Mouse (Mus musculus) yolk sac, embryonic 10.5 days (tissue): Measurements from ENCODE around the gene Otub2.

Experiments used
- DNase-seq: peaks from one replicate; pipeline ENCODE4 v3.0.0-alpha.2; 2017; ENCODE audit warnings: low spot score

Gene Otub2

GRCm38 (mm10) chr12:103373530-103374236 is 14.8 kb upstream of the Otub2 start:
- no peak for DNase-seq

- DNase-seq: no peak
These were observed 12.4 kb upstream of the Otub2 start for GRCm38 (mm10) chr12:103376124-103376523.

GRCm38 (mm10) chr12:103376774-103377173 is 11.7 kb upstream of the Otub2 start:
- DNase-seq: no peak

GRCm38 (mm10) chr12:103380226-103380625 is 8.3 kb upstream of the Otub2 start:
- DNase-seq: no peak

GRCm38 (mm10) chr12:103389348-103389727 is 856 bp downstream of the Otub2 start:
- DNase-seq: no peak

GRCm38 (mm10) chr12:103389982-103390381 is 1.5 kb downstream of the Otub2 start:
- no peak for DNase-seq

GRCm38 (mm10) chr12:103391098-103391497 is 2.6 kb downstream of the Otub2 start:
- DNase-seq: no peak

GRCm38 (mm10) chr12:103393528-103393927 is 5.0 kb downstream of the Otub2 start:
- DNase-seq: peak; percentile 35

- no peak for DNase-seq
These were observed 7.2 kb downstream of the Otub2 start for GRCm38 (mm10) chr12:103395486-103396275.

- no peak for DNase-seq
These were observed 8.3 kb downstream of the Otub2 start for GRCm38 (mm10) chr12:103396751-103397150.

- DNase-seq: no peak
These were observed 15.6 kb downstream of the Otub2 start for GRCm38 (mm10) chr12:103404131-103404530.

GRCm38 (mm10) chr12:103407720-103408119 is 19.2 kb downstream of the Otub2 start, which contains the start of gene 9330161L09Rik:
Gene 9330161L09Rik (minus strand): TSS chr12:103407820.
- DNase-seq: no peak

- DNase-seq: no peak
These were observed 19.7 kb downstream of the Otub2 start for GRCm38 (mm10) chr12:103408144-103408543.

GRCm38 (mm10) chr12:103425016-103425728 is 36.7 kb downstream of the Otub2 start:
- DNase-seq: no peak

- peak; percentile 99 for DNase-seq
These were observed 37.4 kb downstream of the Otub2 start, which contains the start of gene Ddx24 for GRCm38 (mm10) chr12:103425729-103426470. Gene Ddx24 (minus strand): TSS chr12:103425830.

- DNase-seq: no peak
These were observed 38.2 kb downstream of the Otub2 start for GRCm38 (mm10) chr12:103426710-103427109.

- DNase-seq: no peak
These were observed 44.9 kb downstream of the Otub2 start for GRCm38 (mm10) chr12:103433430-103433829.

GRCm38 (mm10) chr12:103433986-103434731 is 45.7 kb downstream of the Otub2 start, which contains the start of gene Ifi27:
Gene Ifi27 (plus strand): TSS chr12:103434211.
- no peak for DNase-seq

- no peak for DNase-seq
These were observed 46.4 kb downstream of the Otub2 start for GRCm38 (mm10) chr12:103434861-103435260.

- no peak for DNase-seq
These were observed 49.1 kb downstream of the Otub2 start for GRCm38 (mm10) chr12:103437601-103438000.

GRCm38 (mm10) chr12:103443524-103443923 is 55.0 kb downstream of the Otub2 start, which contains the start of gene Ifi27l2a:
Gene Ifi27l2a (minus strand): TSS chr12:103443680.
- no peak for DNase-seq
